Mouse (Mus musculus): ENCODE measurements at regions not wholly inside any gene's neighbourhood (a gene's known extent, or its start where the extent isn't known, plus 50 kb on each side); places are given as distances from the start of the nearest gene placed in this dataset.
A peak's percentile ranks its signal among the peaks of the same experiment; 100 is the strongest.

DNA sequence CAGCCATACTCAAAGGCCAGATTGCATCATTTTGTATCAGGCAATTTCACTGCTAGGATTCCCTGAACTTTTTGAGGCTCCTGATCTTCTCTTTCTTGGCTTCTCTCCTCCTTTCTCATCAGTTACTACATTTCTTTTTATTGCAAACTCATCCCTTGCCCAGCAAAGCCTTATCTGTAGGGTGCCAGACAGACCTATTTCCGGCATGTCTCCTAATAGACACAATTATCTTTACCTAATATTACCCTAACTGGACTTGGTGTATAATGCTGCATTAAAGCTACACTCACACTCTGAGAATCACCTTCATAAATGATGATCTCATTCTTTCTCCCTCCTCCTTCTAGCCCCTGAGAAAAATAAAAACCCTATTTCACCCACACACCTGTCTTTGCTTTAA is 396.3 kb upstream of the Nrg3 start:
- Histone ChIP-seq H3K36me3 (no peaks in the 10 kb centered on the region), H3K4me2 (no peak overlapping the region), H3K9me3 (replicated peaks) (no peaks in the 10 kb centered on the region), H3K4me1 (no peaks in the 10 kb centered on the region), H3K4me3 (no peak overlapping the region), H3K9ac (no peak overlapping the region), H3K27me3 (replicated peaks) (no peaks in the 10 kb centered on the region), H3K27ac (0 out of 2 replicates have a peak overlapping the region, but pooled peaks have one; percentile 10)
- 50% methylated on average over 1 of the region's 1 CpGs for WGBS (ENCODE audit: insufficient replicate concordance)
- peak; percentile 92 for ATAC-seq

- Histone ChIP-seq H3K9ac (no peak overlapping the region), H3K4me1 (no peaks in the 10 kb centered on the region), H3K4me2 (no peak overlapping the region), H3K36me3 (no peaks in the 10 kb centered on the region), H3K4me3 (no peak overlapping the region), H3K27ac (no peak overlapping the region), H3K9me3 (replicated peaks) (no peaks in the 10 kb centered on the region), H3K27me3 (replicated peaks) (no peaks in the 10 kb centered on the region)
- ATAC-seq, result no peak
Observed at GRCm38 (mm10) chr14:39867163-39867562, 394.3 kb upstream of the Nrg3 start.

GRCm38 (mm10) chr14:39860141-39860540 is 387.3 kb upstream of the Nrg3 start:
- 75% methylated on average over 3 of the region's 3 CpGs for WGBS (ENCODE audit: insufficient replicate concordance)
- ATAC-seq, result no peak
- H3K4me3 ChIP-seq, result no peak overlapping the region
- H3K4me1 ChIP-seq, result no peaks in the 10 kb centered on the region
- no peak overlapping the region for H3K4me2 ChIP-seq
- H3K36me3 ChIP-seq, result no peaks in the 10 kb centered on the region
- H3K9ac ChIP-seq, result no peak overlapping the region
- H3K27ac ChIP-seq, result no peak overlapping the region
- H3K27me3 ChIP-seq (replicated peaks), result no peaks in the 10 kb centered on the region
- H3K9me3 ChIP-seq (replicated peaks), result no peaks in the 10 kb centered on the region

DNA sequence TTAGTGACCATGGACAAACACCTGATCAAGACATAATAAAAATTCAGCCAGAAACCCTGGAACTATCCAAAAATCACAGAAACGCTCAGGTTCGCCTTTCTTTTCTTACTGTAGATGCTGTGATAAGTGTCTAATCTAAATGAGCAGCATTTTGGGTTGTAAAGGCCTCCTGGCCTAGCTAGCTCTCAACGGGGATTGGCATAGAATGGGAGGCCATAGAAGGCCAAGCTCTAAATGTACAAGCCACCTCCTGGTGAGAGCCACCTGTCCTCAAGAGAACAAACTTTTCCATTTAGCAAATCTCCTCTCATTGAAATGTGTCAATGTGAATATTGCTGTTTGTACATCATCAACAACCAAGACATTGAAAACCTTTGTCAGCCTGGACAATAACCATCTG is 386.4 kb upstream of the Nrg3 start:
- Histone ChIP-seq H3K27me3 (replicated peaks) (no peaks in the 10 kb centered on the region), H3K4me3 (no peak overlapping the region), H3K9ac (no peak overlapping the region), H3K4me2 (no peak overlapping the region), H3K4me1 (no peaks in the 10 kb centered on the region), H3K27ac (no peak overlapping the region), H3K36me3 (no peaks in the 10 kb centered on the region), H3K9me3 (replicated peaks) (no peaks in the 10 kb centered on the region)
- ATAC-seq, result no peak
- 63% methylated on average over 3 of the region's 3 CpGs for WGBS (ENCODE audit: insufficient replicate concordance)

GRCm38 (mm10) chr14:39853001-39853400 is 380.1 kb upstream of the Nrg3 start:
- H3K9ac ChIP-seq, result no peak overlapping the region
- H3K4me2 ChIP-seq, result no peak overlapping the region
- ATAC-seq, result no peak
- H3K9me3 ChIP-seq (replicated peaks), result no peaks in the 10 kb centered on the region
- 66% methylated on average over 4 of the region's 4 CpGs for WGBS (ENCODE audit: insufficient replicate concordance)
- H3K36me3 ChIP-seq, result no peaks in the 10 kb centered on the region
- H3K27me3 ChIP-seq (replicated peaks), result no peaks in the 10 kb centered on the region
- no peak overlapping the region for H3K27ac ChIP-seq
- H3K4me1 ChIP-seq, result no peaks in the 10 kb centered on the region
- H3K4me3 ChIP-seq, result no peak overlapping the region

DNA sequence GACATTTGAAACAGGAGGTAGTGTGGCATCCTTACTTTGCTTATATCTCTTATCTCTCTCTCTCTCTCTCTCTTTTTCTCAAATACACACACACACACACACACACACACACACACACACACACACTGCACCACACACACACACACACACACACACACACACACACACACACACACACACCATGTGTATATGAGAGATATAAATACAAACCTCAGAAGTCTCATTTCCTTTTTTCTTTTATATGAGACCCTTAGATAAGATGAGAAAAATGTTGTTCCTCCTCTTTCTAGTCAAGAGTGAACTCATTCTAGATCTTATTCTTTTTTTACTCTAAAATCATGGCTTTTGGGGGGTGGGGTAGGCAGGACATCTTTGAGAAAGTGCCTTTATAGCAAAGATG is 379.6 kb upstream of the Nrg3 start:
- Histone ChIP-seq H3K9ac (no peak overlapping the region), H3K4me3 (no peak overlapping the region), H3K27me3 (replicated peaks) (no peaks in the 10 kb centered on the region), H3K9me3 (replicated peaks) (no peaks in the 10 kb centered on the region), H3K36me3 (no peaks in the 10 kb centered on the region), H3K4me1 (no peaks in the 10 kb centered on the region), H3K4me2 (no peak overlapping the region), H3K27ac (no peak overlapping the region)
- no peak for ATAC-seq

All from liver, embryonic 12.5 days (tissue).